Mouse (Mus musculus): ENCODE measurements at regions not wholly inside any gene's neighbourhood (a gene's known extent, or its start where the extent isn't known, plus 50 kb on each side); places are given as distances from the start of the nearest gene placed in this dataset.

DNA sequence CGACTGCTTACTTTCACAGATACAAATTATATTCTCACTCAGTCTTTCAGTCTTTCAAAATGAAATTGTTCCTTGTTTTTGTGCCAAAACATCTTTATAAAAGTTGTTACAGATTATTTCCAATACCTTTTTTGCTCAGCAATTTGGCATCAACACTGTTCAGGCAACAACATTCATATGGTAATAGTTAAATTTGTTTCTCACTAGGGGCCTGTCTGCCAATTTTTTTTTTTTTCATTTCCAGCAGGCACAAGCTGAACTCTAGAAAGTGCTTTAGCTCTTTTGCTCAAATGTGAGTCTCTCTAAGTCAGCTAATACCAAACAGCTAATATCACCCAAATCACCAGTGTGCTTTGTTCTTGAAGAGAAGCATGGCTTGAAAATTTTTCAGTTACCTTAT lies 199.4 kb downstream of the Antxr2 start:
- Histone ChIP-seq H3K79me2 (replicated peaks; ENCODE audit: control insufficient read depth, extremely low read depth, insufficient read depth, poor library complexity, severe bottlenecking) (no peaks in the 10 kb centered on the region), H3K4me3 (replicated peaks in 1 of 3; ENCODE audit: low read depth in 2 of 3, low read length in 2 of 3, poor library complexity in 1 of 3) (no peak overlapping the region), H3K27ac (ENCODE audit: insufficient read depth, low read depth) (no peak overlapping the region), H3K9me3 (replicated peaks; ENCODE audit: low read length) (no peaks in the 10 kb centered on the region), H3K4me1 (ENCODE audit: control insufficient read depth in 1 of 2, insufficient read depth in 2 of 2) (peaks cover 0 to 5% of the 10 kb centered on the region in 2 experiments; a peak in 1 of 4 replicates), H3K4me2 (ENCODE audit: insufficient read depth, low read depth, poor library complexity, severe bottlenecking) (no peak overlapping the region), H3K27me3 (replicated peaks) (no peaks in the 10 kb centered on the region), H3K9ac (ENCODE audit: insufficient read depth, low read depth) (no peak overlapping the region), H3K36me3 (replicated peaks in 1 of 2; ENCODE audit: control insufficient read depth in 1 of 2, insufficient read depth in 1 of 2, low read length in 1 of 2) (no peaks in the 10 kb centered on the region)
- TF ChIP-seq MAZ (IDR thresholded peaks at IDR 0.05; ENCODE audit: low read depth, low read length) = no peak
- TF ChIP-seq NRF1 (IDR thresholded peaks at IDR 0.05; ENCODE audit: low read depth, low read length) = no peak
- no peak for TF ChIP-seq ELF1 (IDR thresholded peaks at IDR 0.05; ENCODE audit: low read depth, low read length)
- no peak for TF ChIP-seq PAX5 (IDR thresholded peaks at IDR 0.05; ENCODE audit: low read length)
- no peak for TF ChIP-seq UBTF (IDR thresholded peaks at IDR 0.05; ENCODE audit: low read depth, low read length)
- TF ChIP-seq BHLHE40 (IDR thresholded peaks at IDR 0.05; ENCODE audit: low read depth, low read length) = no peak
- no peak for TF ChIP-seq RAD21 (IDR thresholded peaks at IDR 0.05; ENCODE audit: low read depth, low read length)
- no peak for TF ChIP-seq IRF4 (IDR thresholded peaks at IDR 0.05; ENCODE audit: low read depth, low read length)
- no peak for TF ChIP-seq MYC (IDR thresholded peaks at IDR 0.05; ENCODE audit: low read depth, low read length)
- TF ChIP-seq RCOR1 (conservative IDR thresholded peaks at IDR 0.05; ENCODE audit: low read depth, low read length) = no peak
- no peak for TF ChIP-seq EP300 (IDR thresholded peaks at IDR 0.05; ENCODE audit: low read length)
- TF ChIP-seq KAT2A (IDR thresholded peaks at IDR 0.05; ENCODE audit: insufficient replicate concordance, low read length) = no peak
- TF ChIP-seq CHD1 (IDR thresholded peaks at IDR 0.05; ENCODE audit: low read depth, low read length) = no peak
- TF ChIP-seq SIN3A (IDR thresholded peaks at IDR 0.05; ENCODE audit: low read length) = no peak
- no peak for TF ChIP-seq JUN (IDR thresholded peaks at IDR 0.05; ENCODE audit: insufficient read depth, low read depth, low read length)
- in situ Hi-C loops (cut with MboI; ENCODE audit: low pct_ligation_motif_present, low pct_unique_long_range_greater_than_20kb, low sequenced_read_pairs) = no loop called here
- dilution Hi-C loops (cut with MboI; ENCODE audit: extremely low pct_ligation_motif_present, extremely low pct_unique_long_range_greater_than_20kb, low sequenced_read_pairs) = no loop called here
- DNase-seq (ENCODE audit: extremely low read depth) = no peak

DNA sequence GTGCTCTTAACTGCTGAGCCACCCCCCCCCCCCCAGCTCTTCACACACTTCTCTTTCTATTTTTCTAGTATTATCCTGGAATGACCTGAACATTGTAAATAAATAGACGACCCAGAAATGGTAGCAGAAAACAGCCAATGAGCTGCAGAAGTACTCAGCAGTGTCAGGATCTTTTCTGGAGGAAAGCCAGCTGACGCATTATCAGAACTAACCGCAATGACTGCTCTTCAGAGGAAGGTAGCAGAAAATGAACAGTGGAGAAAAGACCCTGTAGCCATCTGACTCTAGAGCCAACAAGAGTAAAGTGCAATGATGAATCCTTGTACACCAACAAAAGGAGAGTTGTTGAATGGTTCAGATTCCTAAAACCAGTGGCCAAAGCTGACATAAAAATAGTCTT lies 213.4 kb downstream of the Antxr2 start:
- no peaks in the 10 kb centered on the region for H3K27me3 ChIP-seq (replicated peaks)
- no peaks in the 10 kb centered on the region for H3K36me3 ChIP-seq (replicated peaks in 1 of 2; ENCODE audit: control insufficient read depth in 1 of 2, insufficient read depth in 1 of 2, low read length in 1 of 2)
- H3K4me1 ChIP-seq (ENCODE audit: control insufficient read depth in 1 of 2, insufficient read depth in 2 of 2) = peaks cover 9 to 26% of the 10 kb centered on the region in 2 experiments
- H3K4me2 ChIP-seq (ENCODE audit: insufficient read depth, low read depth, poor library complexity, severe bottlenecking) = no peak overlapping the region
- DNase-seq (ENCODE audit: extremely low read depth) = no peak
- dilution Hi-C loops (cut with MboI; ENCODE audit: extremely low pct_ligation_motif_present, extremely low pct_unique_long_range_greater_than_20kb, low sequenced_read_pairs) = no loop called here
- H3K79me2 ChIP-seq (replicated peaks; ENCODE audit: control insufficient read depth, extremely low read depth, insufficient read depth, poor library complexity, severe bottlenecking) = no peaks in the 10 kb centered on the region
- no peak overlapping the region for H3K9ac ChIP-seq (ENCODE audit: insufficient read depth, low read depth)
- H3K9me3 ChIP-seq (replicated peaks; ENCODE audit: low read length) = no peaks in the 10 kb centered on the region
- in situ Hi-C loops (cut with MboI; ENCODE audit: low pct_ligation_motif_present, low pct_unique_long_range_greater_than_20kb, low sequenced_read_pairs) = no loop called here
- H3K27ac ChIP-seq (ENCODE audit: insufficient read depth, low read depth) = no peak overlapping the region
- no peak for TF ChIP-seq ZMIZ1 (IDR thresholded peaks at IDR 0.05; ENCODE audit: low read depth, low read length)
- TF ChIP-seq EP300 (IDR thresholded peaks at IDR 0.05; ENCODE audit: low read length) = no peak
- TF ChIP-seq CHD2 (IDR thresholded peaks at IDR 0.05; ENCODE audit: low read length) = no peak
- no peak for TF ChIP-seq ZNF384 (IDR thresholded peaks at IDR 0.05; ENCODE audit: low read depth, low read length)
- H3K4me3 ChIP-seq (replicated peaks in 1 of 3; ENCODE audit: low read depth in 2 of 3, low read length in 2 of 3, poor library complexity in 1 of 3) = no peak overlapping the region
